Mouse (Mus musculus): ENCODE data around the gene Ifrd1. TPM values are rescaled to one million over a fixed set of nuclear protein-coding genes. Genes with fewer than 3 reads are reported as not detected.

Gene Ifrd1
- polyA plus RNA-seq, 1 experiment from 2014 or later = 73.9 TPM

DNA sequence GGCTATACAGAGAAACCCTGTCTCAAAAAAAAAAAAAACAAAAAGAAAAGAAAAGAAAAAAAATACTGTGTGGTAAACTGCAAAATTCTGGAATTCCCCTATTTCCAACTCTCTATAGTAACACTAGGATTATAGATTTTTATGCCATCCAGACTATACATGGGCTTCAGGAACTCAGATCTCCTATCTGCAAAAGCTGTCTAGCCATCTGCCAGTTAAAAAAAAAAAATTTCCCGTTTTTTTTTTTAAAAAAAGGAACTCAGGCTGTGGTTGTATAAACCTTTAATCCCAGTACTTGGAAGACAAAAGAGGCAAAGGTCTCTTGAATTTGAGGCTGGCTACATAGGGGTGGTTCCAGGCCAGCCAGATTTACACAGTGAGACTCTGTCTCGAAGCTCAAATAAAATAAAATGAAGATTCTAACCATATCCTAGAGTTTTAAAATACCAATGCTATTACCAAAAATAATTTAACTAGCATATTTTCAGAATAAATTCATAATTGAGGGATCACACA is 29.8 kb downstream of the Ifrd1 start:
- WGBS (ENCODE audit: insufficient replicate concordance) = 46% methylated on average over 2 of the region's 2 CpGs
- Histone ChIP-seq H3K4me2 (no peak overlapping the region), H3K27ac (no peak overlapping the region), H3K9me3 (replicated peaks) (no peaks in the 10 kb centered on the region), H3K27me3 (no peaks in the 10 kb centered on the region), H3K4me1 (replicated peaks) (peaks cover 28% of the 10 kb centered on the region), H3K4me3 (replicated peaks) (no peak overlapping the region), H3K36me3 (peaks cover 38% of the 10 kb centered on the region), H3K9ac (no peak overlapping the region)
- DNase-seq (no peak), ATAC-seq (ENCODE audit: low read depth) (no peak)

DNA sequence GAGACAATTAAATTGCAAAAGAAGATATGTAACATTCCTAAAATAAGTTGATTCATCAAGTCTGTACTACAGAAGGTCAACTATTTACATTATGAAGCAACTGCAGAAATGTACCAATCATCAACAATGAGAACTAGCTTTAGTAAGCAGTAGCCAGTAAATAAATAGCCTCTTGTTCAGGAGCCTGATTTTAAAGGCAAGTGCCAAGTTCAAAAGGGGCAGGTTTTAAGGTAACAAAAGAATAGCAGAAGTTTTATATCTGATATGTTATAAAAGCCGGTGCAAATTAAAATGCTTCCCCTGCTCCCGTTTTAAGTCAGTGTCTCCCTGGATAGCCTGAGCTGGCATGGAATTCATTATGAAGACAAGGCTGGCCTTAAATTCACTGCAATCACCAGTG is 30.5 kb downstream of the Ifrd1 start:
- WGBS (ENCODE audit: insufficient replicate concordance) = 88% methylated on average over 2 of the region's 2 CpGs
- no peak overlapping the region for H3K4me3 ChIP-seq (replicated peaks)
- H3K27ac ChIP-seq = no peak overlapping the region
- no peak for ATAC-seq (ENCODE audit: low read depth)
- no peaks in the 10 kb centered on the region for H3K27me3 ChIP-seq
- DNase-seq = no peak
- H3K9me3 ChIP-seq (replicated peaks) = no peaks in the 10 kb centered on the region
- no peak overlapping the region for H3K4me2 ChIP-seq
- H3K4me1 ChIP-seq (replicated peaks) = peaks cover 27% of the 10 kb centered on the region
- H3K36me3 ChIP-seq = peaks cover 44% of the 10 kb centered on the region
- H3K9ac ChIP-seq = no peak overlapping the region

DNA sequence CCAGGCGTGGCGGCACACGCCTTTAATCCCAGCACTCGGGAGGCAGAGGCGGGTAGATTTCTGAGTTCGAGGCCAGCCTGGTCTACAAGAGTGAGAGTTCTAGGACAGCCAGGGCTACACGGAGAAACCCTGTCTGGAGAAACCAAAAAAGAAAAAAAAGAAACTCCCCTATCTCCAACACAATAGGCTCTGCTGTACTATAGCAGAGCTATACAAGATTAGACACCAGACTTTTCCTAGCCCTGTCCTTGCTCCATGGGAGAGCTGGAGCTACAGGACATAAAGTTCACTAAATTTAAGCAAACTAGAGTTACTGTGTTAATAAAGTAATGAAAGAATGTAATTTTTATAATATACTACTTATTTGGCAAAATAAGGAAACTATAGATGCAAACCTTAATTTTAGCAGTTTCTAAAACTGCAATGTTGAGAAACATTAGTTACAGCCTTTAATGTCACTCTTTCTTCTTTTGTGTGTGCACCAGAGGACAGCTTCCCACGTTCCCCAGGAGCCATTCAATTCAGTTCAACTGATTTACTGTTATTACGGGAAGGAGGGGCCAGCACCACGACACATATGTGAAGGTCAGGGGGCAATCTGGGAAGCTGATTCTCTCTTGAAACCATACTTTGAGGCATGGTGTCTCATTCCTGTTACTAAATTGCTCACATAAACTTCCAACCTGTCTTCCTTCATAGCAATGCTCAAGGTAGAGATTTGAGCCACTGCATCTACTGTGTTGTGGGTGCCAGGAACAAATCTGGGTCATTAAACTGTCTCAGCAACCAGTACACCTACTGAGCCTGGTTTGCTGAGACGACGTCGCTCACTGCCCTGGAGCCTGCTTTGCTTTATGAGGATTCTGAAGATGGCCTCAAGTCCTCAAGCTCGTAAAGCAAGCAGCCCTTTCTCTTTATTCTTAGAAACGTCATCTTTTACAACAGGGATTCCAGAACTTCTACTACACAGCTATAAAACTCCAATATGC is 33.1 kb downstream of the Ifrd1 start:
- H3K9ac ChIP-seq = no peak overlapping the region
- H3K9me3 ChIP-seq (replicated peaks) = no peaks in the 10 kb centered on the region
- H3K4me2 ChIP-seq = no peak overlapping the region
- no peak overlapping the region for H3K27ac ChIP-seq
- ATAC-seq (ENCODE audit: low read depth) (no peak), DNase-seq (no peak)
- H3K4me1 ChIP-seq (replicated peaks) = peaks cover 9% of the 10 kb centered on the region
- H3K4me3 ChIP-seq (replicated peaks) = no peak overlapping the region
- H3K27me3 ChIP-seq = no peaks in the 10 kb centered on the region
- H3K36me3 ChIP-seq = peaks cover 67% of the 10 kb centered on the region
- 84% methylated on average over 15 of the region's 15 CpGs for WGBS (ENCODE audit: insufficient replicate concordance)

DNA sequence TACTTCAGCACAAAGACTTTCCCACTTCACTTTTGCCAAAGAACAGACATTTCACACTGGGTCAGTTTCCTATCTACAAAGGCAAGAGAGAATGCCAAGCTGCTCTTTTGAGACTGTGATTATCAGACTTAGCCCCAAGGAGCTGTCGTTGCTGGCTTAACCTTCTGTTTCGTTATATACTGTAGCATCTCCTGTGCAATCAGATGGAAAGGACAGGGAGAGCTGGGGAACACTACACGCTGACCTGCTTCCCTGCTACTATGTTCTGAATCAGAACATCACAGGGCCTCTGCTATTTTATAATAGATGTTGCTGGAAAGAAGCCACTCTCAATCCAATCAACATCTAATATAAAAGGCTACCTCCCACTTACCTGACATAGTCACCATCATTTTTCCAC is 39.3 kb downstream of the Ifrd1 start:
- ATAC-seq (ENCODE audit: low read depth) = no peak

DNA sequence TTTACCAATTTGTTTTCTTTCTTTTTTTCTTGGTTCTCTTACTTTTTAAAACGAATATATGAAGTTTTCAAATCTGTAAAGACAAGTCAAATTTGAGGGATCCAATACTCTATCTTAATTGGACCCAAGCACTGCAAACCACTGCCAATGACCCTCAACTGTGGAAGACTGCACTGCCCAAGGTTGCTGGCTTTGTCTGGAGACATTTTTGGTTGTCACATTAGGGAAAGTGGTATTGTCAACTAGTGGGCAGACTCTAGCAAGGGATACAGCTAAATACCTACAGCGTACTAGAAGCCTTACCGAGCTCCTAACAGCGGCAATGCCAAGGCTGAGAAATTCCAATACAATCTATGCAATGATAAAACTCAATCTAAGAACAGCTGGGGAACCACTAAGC is 40.4 kb downstream of the Ifrd1 start:
- no peak overlapping the region for H3K4me2 ChIP-seq
- H3K9ac ChIP-seq = no peak overlapping the region
- no peaks in the 10 kb centered on the region for H3K9me3 ChIP-seq (replicated peaks)
- no peaks in the 10 kb centered on the region for H3K27me3 ChIP-seq
- no peak overlapping the region for H3K27ac ChIP-seq
- H3K4me1 ChIP-seq (replicated peaks) = no peaks in the 10 kb centered on the region
- 85% methylated on average over 4 of the region's 4 CpGs for WGBS (ENCODE audit: insufficient replicate concordance)
- peaks cover 79% of the 10 kb centered on the region for H3K36me3 ChIP-seq
- DNase-seq (no peak), ATAC-seq (ENCODE audit: low read depth) (no peak)
- H3K4me3 ChIP-seq (replicated peaks) = no peak overlapping the region

More for the DNA sequence above, 39.3 kb downstream of the Ifrd1 start:
- no peak for DNase-seq
- Histone ChIP-seq H3K4me1 (replicated peaks) (no peaks in the 10 kb centered on the region), H3K27me3 (no peaks in the 10 kb centered on the region), H3K27ac (no peak overlapping the region), H3K36me3 (peaks cover 82% of the 10 kb centered on the region), H3K9me3 (replicated peaks) (no peaks in the 10 kb centered on the region), H3K4me3 (replicated peaks) (no peak overlapping the region), H3K4me2 (no peak overlapping the region), H3K9ac (no peak overlapping the region)
- WGBS (ENCODE audit: insufficient replicate concordance) = 76% methylated on average over 3 of the region's 3 CpGs

DNA sequence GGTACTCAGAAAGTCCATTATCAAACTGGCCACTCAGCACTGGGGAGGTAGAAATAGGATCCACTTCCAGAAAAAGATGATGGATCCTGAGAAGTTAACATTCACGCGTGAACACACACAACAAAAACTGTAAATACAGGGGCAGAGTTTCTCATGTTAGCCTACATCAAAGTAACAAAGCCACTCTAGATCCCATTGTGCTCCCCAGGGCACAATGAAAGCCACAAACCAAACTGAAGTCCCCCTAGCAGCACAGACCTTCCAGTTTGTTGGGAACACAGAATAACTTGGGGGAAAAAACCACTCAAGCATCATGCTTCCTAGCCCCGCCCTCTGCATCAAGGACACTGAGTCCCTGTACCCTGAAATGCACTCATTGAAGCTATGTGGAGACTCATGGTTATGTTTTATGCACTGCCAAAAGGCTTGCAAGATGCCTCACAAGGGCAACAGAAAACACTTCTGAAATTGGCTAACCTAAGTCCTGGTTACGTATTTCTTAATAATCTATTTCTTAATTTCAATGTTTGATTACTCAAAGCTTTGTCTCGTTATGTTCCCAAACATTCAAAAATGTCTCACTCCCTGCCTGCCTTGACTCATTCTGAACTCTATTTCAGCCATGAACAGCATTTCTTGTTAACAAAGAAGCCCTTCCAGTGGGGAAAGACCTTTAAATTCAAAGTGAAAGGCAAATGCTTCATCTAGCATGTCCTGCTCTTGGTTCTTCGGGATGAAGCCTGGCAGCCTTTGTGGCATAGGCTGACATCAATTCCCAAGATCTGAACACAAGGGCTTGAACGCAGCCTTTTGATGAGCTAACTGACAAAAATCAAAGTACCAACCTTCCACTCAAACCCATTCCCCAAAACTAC is 45.9 kb downstream of the Ifrd1 start:
- WGBS (ENCODE audit: insufficient replicate concordance) = 87% methylated on average over 7 of the region's 7 CpGs
- Histone ChIP-seq H3K4me2 (no peak overlapping the region), H3K36me3 (peaks cover 57% of the 10 kb centered on the region), H3K4me3 (replicated peaks) (no peak overlapping the region), H3K9me3 (replicated peaks) (no peaks in the 10 kb centered on the region), H3K27me3 (no peaks in the 10 kb centered on the region), H3K4me1 (replicated peaks) (no peaks in the 10 kb centered on the region), H3K9ac (no peak overlapping the region), H3K27ac (no peak overlapping the region)
- DNase-seq (no peak), ATAC-seq (ENCODE audit: low read depth) (no peak)

DNA sequence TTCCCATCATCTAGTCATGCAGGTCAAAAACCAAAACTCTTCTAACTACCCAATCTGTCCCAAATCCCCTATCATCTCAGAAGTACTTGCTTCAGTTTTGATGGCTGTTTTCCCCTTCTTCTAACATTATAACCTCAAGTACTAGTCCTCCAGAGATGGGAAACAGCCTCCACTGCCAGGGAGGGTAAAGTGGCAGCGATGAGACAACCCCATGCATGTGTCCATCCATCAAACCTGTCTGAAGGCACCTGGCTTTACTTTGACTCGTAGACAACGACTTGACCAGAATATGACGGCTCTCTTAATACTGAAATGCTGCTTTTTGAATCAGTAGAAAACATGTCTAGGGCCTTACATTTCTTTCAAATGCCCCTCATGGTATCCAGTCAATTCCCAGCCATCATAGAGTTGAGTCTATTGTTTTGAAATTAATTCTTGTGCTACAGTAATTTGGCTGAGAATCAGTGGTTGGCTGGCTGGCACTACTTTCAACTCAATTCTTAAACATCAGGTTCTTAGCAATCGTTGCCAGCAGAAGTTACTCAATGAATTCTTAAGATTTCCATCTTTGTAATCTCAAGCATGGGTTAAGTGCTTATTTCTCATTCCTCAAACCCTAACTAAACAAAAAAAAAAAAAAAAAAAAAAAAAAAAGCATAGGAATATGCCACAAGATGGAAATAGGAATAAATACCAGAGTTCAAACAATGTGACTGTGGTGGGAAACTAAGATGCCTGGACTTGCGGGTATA is 47.6 kb downstream of the Ifrd1 start:
- H3K9ac ChIP-seq = no peak overlapping the region
- WGBS (ENCODE audit: insufficient replicate concordance) = 81% methylated on average over 6 of the region's 6 CpGs
- no peak overlapping the region for H3K27ac ChIP-seq
- H3K9me3 ChIP-seq (replicated peaks) = no peaks in the 10 kb centered on the region
- no peaks in the 10 kb centered on the region for H3K27me3 ChIP-seq
- H3K36me3 ChIP-seq = peaks cover 42% of the 10 kb centered on the region
- no peaks in the 10 kb centered on the region for H3K4me1 ChIP-seq (replicated peaks)
- ATAC-seq (ENCODE audit: low read depth) (no peak), DNase-seq (no peak)
- no peak overlapping the region for H3K4me3 ChIP-seq (replicated peaks)
- no peak overlapping the region for H3K4me2 ChIP-seq

DNA sequence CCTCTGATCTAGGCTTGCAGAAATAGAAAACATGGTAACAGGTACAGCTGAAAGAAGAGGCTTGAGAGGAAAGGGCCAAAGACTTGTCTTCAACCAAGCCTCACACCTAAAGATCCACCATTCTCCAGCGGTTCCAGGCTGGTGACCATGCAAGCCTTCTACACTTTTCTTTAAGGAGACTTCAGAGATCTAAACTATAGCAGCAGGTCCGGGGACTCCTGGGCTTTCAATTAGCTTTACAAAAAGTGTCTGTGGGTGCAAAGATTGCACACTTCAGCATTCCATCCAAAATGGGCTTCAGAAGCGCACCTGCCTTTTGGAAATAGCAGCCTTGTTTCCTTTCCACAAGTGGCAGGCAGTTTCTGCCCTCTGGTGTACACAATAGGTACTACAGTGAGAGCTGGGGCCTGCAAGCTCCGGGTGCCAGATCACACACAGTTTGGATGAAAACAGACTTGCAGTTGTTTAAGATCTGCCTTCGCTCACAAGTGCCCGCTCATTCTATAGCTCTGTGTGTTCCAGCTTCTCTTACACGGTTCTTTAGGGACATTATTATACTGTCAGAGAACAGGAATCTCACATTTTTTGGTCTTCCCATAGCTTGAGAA is 48.4 kb downstream of the Ifrd1 start:
- WGBS (ENCODE audit: insufficient replicate concordance) = 39% methylated on average over 7 of the region's 7 CpGs
- H3K27ac ChIP-seq = no peak overlapping the region
- DNase-seq (peak; percentile 21), ATAC-seq (ENCODE audit: low read depth) (no peak)
- H3K27me3 ChIP-seq = no peaks in the 10 kb centered on the region
- no peak overlapping the region for H3K4me3 ChIP-seq (replicated peaks)
- no peaks in the 10 kb centered on the region for H3K4me1 ChIP-seq (replicated peaks)
- no peak overlapping the region for H3K4me2 ChIP-seq
- H3K36me3 ChIP-seq = peaks cover 34% of the 10 kb centered on the region
- H3K9ac ChIP-seq = no peak overlapping the region
- H3K9me3 ChIP-seq (replicated peaks) = no peaks in the 10 kb centered on the region

DNA sequence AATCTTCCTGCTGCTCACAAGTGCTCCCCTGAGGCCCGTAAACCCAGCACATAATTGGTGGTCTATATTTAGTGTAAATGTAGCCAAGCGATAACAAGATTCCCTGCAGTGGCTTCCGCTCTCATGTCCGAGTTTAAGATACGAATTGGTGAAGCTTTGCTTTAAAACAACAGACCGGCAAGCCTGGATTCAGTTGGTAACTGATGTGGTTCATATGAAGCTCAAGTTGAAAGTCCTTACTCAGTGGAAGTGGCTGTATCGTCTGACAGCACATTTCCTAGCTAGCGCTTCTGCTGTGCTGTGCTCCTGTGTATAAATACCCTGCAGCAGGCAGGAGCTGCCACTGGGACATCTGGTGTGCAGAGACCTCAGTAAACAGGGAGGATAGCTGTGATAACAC is 49.0 kb downstream of the Ifrd1 start, which contains the start of gene Lsmem1:
TSS of gene Lsmem1 (minus strand) at position 189 of the 400 bp plus-strand sequence.
- no peak within 1 kb of the TSS for H3K4me2 ChIP-seq
- no peaks in the 10 kb centered on the region for H3K27me3 ChIP-seq
- H3K9ac ChIP-seq = no peak within 1 kb of the TSS
- 80% methylated on average over 8 of the region's 8 CpGs for WGBS (ENCODE audit: insufficient replicate concordance)
- DNase-seq (no peak), ATAC-seq (ENCODE audit: low read depth) (0 out of 2 replicates have a peak, but pooled peaks have one; percentile 23)
- H3K4me1 ChIP-seq (replicated peaks) = no peaks in the 10 kb centered on the region
- H3K4me3 ChIP-seq (replicated peaks) = no peak within 1 kb of the TSS
- peaks cover 28% of the 10 kb centered on the region for H3K36me3 ChIP-seq
- H3K9me3 ChIP-seq (replicated peaks) = no peaks in the 10 kb centered on the region
- no peak within 1 kb of the TSS for H3K27ac ChIP-seq

DNA sequence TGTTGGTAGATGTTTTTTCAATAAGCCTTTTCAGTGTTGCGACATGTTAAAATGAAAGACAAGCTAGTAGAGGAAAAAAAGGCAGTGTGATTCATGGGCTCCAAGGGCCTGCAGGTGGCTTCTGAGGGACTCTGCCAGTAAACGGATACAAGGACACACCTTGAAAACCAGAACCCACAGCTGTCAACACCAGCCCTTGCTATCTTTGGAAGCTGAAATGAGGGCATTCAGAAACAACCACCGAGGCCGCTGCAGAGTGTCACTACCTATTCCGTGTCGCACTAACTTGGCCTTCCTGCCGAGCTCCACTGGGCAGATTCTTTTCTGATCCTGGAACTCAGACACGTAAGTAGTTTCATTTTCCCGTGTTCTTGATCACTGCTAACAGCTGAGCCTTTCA is 49.9 kb downstream of the Ifrd1 start:
- Histone ChIP-seq H3K27ac (no peak overlapping the region), H3K27me3 (no peaks in the 10 kb centered on the region), H3K9me3 (replicated peaks) (no peaks in the 10 kb centered on the region), H3K4me3 (replicated peaks) (no peak overlapping the region), H3K9ac (no peak overlapping the region), H3K4me2 (no peak overlapping the region), H3K4me1 (replicated peaks) (no peaks in the 10 kb centered on the region), H3K36me3 (peaks cover 19% of the 10 kb centered on the region)
- no peak for DNase-seq
- 75% methylated on average over 9 of the region's 9 CpGs for WGBS (ENCODE audit: insufficient replicate concordance)
- no peak for ATAC-seq (ENCODE audit: low read depth)
